Mouse (Mus musculus): ENCODE results near the gene Bicra. TPM values are rescaled to one million over a fixed set of nuclear protein-coding genes. Genes with fewer than 3 reads are reported as not detected.

The Bicra gene
- polyA plus RNA-seq, 1 experiment from 2014 or later: 8.1 TPM

GRCm38 (mm10) chr7:16009636-16010035 lies 38.1 kb downstream of the Bicra start:
- H3K4me2 ChIP-seq: no peak overlapping the region
- H3K4me1 ChIP-seq: peaks cover 27% of the 10 kb centered on the region
- no peaks in the 10 kb centered on the region for H3K27me3 ChIP-seq
- no peak for ATAC-seq (replicated peaks; ENCODE audit: low FRiP score)
- WGBS: 91% methylated on average over 7 of the region's 7 CpGs
- no peak overlapping the region for H3K27ac ChIP-seq
- H3K36me3 ChIP-seq: 0 out of 2 replicates have a peak, but pooled peaks cover 3% of the 10 kb centered on the region
- no peak overlapping the region for H3K9ac ChIP-seq
- H3K4me3 ChIP-seq (replicated peaks): no peak overlapping the region
- no peaks in the 10 kb centered on the region for H3K9me3 ChIP-seq (replicated peaks)

DNA sequence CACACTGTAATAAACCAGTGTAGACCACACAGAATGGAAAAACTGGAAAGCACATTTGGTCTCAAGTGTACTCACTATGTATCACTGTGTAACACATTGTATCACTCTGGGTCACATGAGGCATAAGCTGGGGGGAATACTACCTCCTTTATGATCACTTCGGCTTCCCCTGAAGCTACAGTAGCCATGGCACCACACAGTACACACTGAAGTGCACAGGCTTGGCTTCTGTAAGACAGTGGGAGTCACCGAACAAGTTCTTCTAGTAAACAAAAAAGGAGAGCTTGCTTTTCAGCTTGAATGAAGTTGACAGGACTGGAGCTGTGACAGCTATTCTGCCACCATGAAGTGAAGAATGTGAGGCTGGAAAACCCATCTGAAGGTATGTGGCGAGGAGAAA lies 42.7 kb downstream of the Bicra start:
- H3K4me1 ChIP-seq: peaks cover 6% of the 10 kb centered on the region; the same call in 1 of the 2 replicates
- no peak overlapping the region for H3K27ac ChIP-seq
- 0 out of 2 replicates have a peak, but pooled peaks cover 9% of the 10 kb centered on the region for H3K36me3 ChIP-seq
- H3K27me3 ChIP-seq: no peaks in the 10 kb centered on the region
- H3K4me2 ChIP-seq: no peak overlapping the region
- no peak overlapping the region for H3K9ac ChIP-seq
- ATAC-seq (replicated peaks; ENCODE audit: low FRiP score): no peak
- H3K4me3 ChIP-seq (replicated peaks): no peak overlapping the region
- 81% methylated on average over 3 of the region's 3 CpGs for WGBS
- H3K9me3 ChIP-seq (replicated peaks): no peaks in the 10 kb centered on the region

GRCm38 (mm10) chr7:16004177-16004856 lies 43.4 kb downstream of the Bicra start:
- H3K4me2 ChIP-seq: no peak overlapping the region
- H3K4me3 ChIP-seq (replicated peaks): no peak overlapping the region
- H3K9ac ChIP-seq: no peak overlapping the region
- H3K9me3 ChIP-seq (replicated peaks): no peaks in the 10 kb centered on the region
- H3K4me1 ChIP-seq: peaks cover 6% of the 10 kb centered on the region; the same call in 1 of the 2 replicates
- H3K36me3 ChIP-seq: 0 out of 2 replicates have a peak, but pooled peaks cover 11% of the 10 kb centered on the region
- ATAC-seq (replicated peaks; ENCODE audit: low FRiP score): no peak
- WGBS: 68% methylated on average over 12 of the region's 12 CpGs
- H3K27me3 ChIP-seq: no peaks in the 10 kb centered on the region
- H3K27ac ChIP-seq: no peak overlapping the region

DNA sequence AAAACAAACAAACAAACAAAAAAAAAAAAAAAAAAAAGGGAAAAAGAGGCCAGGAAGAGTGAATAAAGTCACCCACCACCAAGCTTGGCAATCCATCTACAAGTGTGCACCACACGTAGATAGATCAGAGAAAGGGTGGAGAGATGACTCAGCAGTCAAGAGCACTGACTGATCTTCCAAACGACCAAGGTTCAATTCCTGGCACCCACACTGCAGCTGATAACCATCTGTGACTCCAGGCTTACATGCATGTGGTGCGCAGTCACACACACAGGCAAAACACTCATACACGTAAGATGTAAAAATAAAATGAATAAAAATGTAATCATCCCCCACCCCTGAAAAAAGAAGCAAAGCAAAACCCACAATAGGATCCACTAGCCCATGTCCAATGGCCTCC lies 44.7 kb downstream of the Bicra start:
- no peak overlapping the region for H3K27ac ChIP-seq
- WGBS: 85% methylated on average over 4 of the region's 4 CpGs
- ATAC-seq (replicated peaks; ENCODE audit: low FRiP score): no peak
- no peak overlapping the region for H3K4me2 ChIP-seq
- peaks cover 6% of the 10 kb centered on the region; the same call in 1 of the 2 replicates for H3K4me1 ChIP-seq
- no peak overlapping the region for H3K4me3 ChIP-seq (replicated peaks)
- no peak overlapping the region for H3K9ac ChIP-seq
- no peaks in the 10 kb centered on the region for H3K27me3 ChIP-seq
- H3K9me3 ChIP-seq (replicated peaks): no peaks in the 10 kb centered on the region
- H3K36me3 ChIP-seq: peaks cover 17% of the 10 kb centered on the region

DNA sequence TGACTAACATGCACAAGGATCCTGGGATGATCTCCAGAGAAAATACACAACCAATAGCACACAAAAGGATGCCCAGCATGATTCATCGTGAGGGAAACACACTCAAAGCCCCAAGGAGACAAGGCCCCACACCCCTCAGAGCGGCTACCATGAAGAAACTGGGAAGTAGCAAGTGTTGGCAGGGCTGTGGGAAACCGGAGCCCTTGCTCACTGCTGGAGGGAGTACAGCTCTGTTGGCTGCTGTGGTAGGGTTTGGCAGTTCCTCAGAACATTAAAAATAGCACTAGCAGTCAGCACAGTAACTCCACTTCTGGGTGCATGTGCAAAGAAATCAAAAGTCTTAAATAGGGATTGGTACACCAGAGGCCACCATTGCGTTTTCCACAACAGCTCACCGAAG lies 45.5 kb downstream of the Bicra start:
- Histone ChIP-seq H3K4me3 (replicated peaks) (no peak overlapping the region), H3K36me3 (peaks cover 25% of the 10 kb centered on the region), H3K27ac (no peak overlapping the region), H3K4me2 (no peak overlapping the region), H3K9me3 (replicated peaks) (no peaks in the 10 kb centered on the region), H3K9ac (no peak overlapping the region), H3K27me3 (no peaks in the 10 kb centered on the region), H3K4me1 (peaks cover 6% of the 10 kb centered on the region; the same call in 1 of the 2 replicates)
- ATAC-seq (replicated peaks; ENCODE audit: low FRiP score): no peak
- WGBS: 83% methylated on average over 5 of the region's 5 CpGs

GRCm38 (mm10) chr7:16001691-16002090 lies 46.0 kb downstream of the Bicra start:
- no peak for ATAC-seq (replicated peaks; ENCODE audit: low FRiP score)
- Histone ChIP-seq H3K4me1 (peaks cover 6% of the 10 kb centered on the region; the same call in 1 of the 2 replicates), H3K4me2 (no peak overlapping the region), H3K36me3 (peaks cover 28% of the 10 kb centered on the region), H3K27me3 (no peaks in the 10 kb centered on the region), H3K9me3 (replicated peaks) (no peaks in the 10 kb centered on the region), H3K27ac (no peak overlapping the region), H3K9ac (no peak overlapping the region), H3K4me3 (replicated peaks) (no peak overlapping the region)
- WGBS: 97% methylated on average over 1 of the region's 1 CpGs

GRCm38 (mm10) chr7:15993789-15994188 lies 53.9 kb downstream of the Bicra start:
- Histone ChIP-seq H3K4me1 (no peaks in the 10 kb centered on the region), H3K9me3 (replicated peaks) (no peaks in the 10 kb centered on the region), H3K4me3 (replicated peaks) (no peak overlapping the region), H3K36me3 (peaks cover 93% of the 10 kb centered on the region), H3K9ac (no peak overlapping the region), H3K27me3 (no peaks in the 10 kb centered on the region), H3K4me2 (no peak overlapping the region), H3K27ac (no peak overlapping the region)
- WGBS: 89% methylated on average over 4 of the region's 4 CpGs
- no peak for ATAC-seq (replicated peaks; ENCODE audit: low FRiP score)

- no peaks in the 10 kb centered on the region for H3K27me3 ChIP-seq
- H3K4me1 ChIP-seq: no peaks in the 10 kb centered on the region
- no peak for ATAC-seq (replicated peaks; ENCODE audit: low FRiP score)
- H3K4me3 ChIP-seq (replicated peaks): no peak overlapping the region
- peaks cover 98% of the 10 kb centered on the region for H3K36me3 ChIP-seq
- WGBS: 82% methylated on average over 3 of the region's 3 CpGs
- H3K27ac ChIP-seq: no peak overlapping the region
- H3K9ac ChIP-seq: no peak overlapping the region
- no peak overlapping the region for H3K4me2 ChIP-seq
- no peaks in the 10 kb centered on the region for H3K9me3 ChIP-seq (replicated peaks)
Observed at GRCm38 (mm10) chr7:15993152-15993551, 54.6 kb downstream of the Bicra start.

DNA sequence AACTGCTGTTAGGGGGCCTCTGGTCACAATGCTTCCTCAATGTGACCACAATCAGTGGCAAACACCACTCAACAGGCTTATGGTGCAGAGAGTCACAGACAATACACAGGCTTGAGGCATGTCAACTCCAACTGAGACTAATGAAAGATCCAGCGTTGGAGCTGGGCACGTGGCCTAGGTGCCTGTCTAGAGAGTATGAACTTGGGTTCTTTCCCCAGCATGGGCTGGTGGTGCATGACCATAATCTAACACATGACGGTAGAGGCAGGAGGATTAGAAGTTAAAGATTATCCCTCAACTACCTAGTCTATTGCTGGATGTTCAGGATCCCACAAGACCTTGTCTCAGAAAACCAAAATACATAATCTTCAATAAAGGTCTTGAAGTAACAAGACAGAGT lies 56.0 kb downstream of the Bicra start:
- Histone ChIP-seq H3K27ac (no peak overlapping the region), H3K4me1 (no peaks in the 10 kb centered on the region), H3K4me2 (no peak overlapping the region), H3K9me3 (replicated peaks) (no peaks in the 10 kb centered on the region), H3K36me3 (peaks cover 98% of the 10 kb centered on the region), H3K9ac (no peak overlapping the region), H3K4me3 (replicated peaks) (no peak overlapping the region), H3K27me3 (no peaks in the 10 kb centered on the region)
- no peak for ATAC-seq (replicated peaks; ENCODE audit: low FRiP score)
- WGBS: 96% methylated on average over 3 of the region's 3 CpGs

GRCm38 (mm10) chr7:15987661-15988356 lies 59.9 kb downstream of the Bicra start:
- H3K4me2 ChIP-seq: no peak overlapping the region
- no peak overlapping the region for H3K9ac ChIP-seq
- H3K27me3 ChIP-seq: no peaks in the 10 kb centered on the region
- 91% methylated on average over 16 of the region's 16 CpGs for WGBS
- no peak overlapping the region for H3K27ac ChIP-seq
- H3K36me3 ChIP-seq: peaks cover 87% of the 10 kb centered on the region
- no peak overlapping the region for H3K4me3 ChIP-seq (replicated peaks)
- H3K4me1 ChIP-seq: no peaks in the 10 kb centered on the region
- no peaks in the 10 kb centered on the region for H3K9me3 ChIP-seq (replicated peaks)
- peak; percentile 49 for ATAC-seq (replicated peaks; ENCODE audit: low FRiP score)

GRCm38 (mm10) chr7:15982729-15983407 lies 64.9 kb downstream of the Bicra start:
- Histone ChIP-seq H3K36me3 (peaks cover 82% of the 10 kb centered on the region), H3K4me2 (no peak overlapping the region), H3K27me3 (no peaks in the 10 kb centered on the region), H3K4me3 (replicated peaks) (no peak overlapping the region), H3K9me3 (replicated peaks) (no peaks in the 10 kb centered on the region), H3K27ac (no peak overlapping the region), H3K4me1 (0 out of 2 replicates have a peak, but pooled peaks cover 6% of the 10 kb centered on the region), H3K9ac (no peak overlapping the region)
- ATAC-seq (replicated peaks; ENCODE audit: low FRiP score): no peak
- WGBS: 43% methylated on average over 4 of the region's 4 CpGs

DNA sequence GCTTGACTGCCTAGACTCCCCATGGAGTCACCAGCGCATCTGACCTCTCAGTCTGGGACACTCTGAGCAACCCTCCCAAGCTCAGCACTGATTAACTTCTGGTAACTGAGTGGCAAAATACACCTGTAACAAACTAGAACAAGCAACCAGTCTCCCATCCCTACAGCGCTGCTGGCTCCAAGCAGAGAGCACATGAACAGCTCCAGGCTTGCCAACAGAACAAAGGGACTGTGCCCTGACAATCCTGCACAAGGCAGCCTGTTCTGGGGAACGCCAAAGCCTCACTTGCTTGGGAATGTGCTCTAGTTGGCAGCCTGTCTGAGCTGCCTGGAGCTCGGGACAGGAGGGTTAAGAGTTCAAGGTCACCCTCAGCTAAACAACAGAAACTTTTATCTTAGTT lies 66.2 kb downstream of the Bicra start:
- 79% methylated on average over 4 of the region's 4 CpGs for WGBS
- Histone ChIP-seq H3K9me3 (replicated peaks) (no peaks in the 10 kb centered on the region), H3K27ac (no peak overlapping the region), H3K9ac (no peak overlapping the region), H3K4me2 (no peak overlapping the region), H3K4me1 (0 out of 2 replicates have a peak, but pooled peaks cover 6% of the 10 kb centered on the region), H3K27me3 (no peaks in the 10 kb centered on the region), H3K36me3 (peaks cover 82% of the 10 kb centered on the region), H3K4me3 (replicated peaks) (no peak overlapping the region)
- peak; percentile 45; the same call in 1 of the 2 replicates for ATAC-seq (replicated peaks; ENCODE audit: low FRiP score)
